Mouse (Mus musculus) thymus, adult 2 months (tissue): ENCODE measurements at regions not wholly inside any gene's neighbourhood (a gene's known extent, or its start where the extent isn't known, plus 50 kb on each side); places are given as distances from the start of the nearest gene placed in this dataset.

Experiments
- CTCF ChIP-seq: fragments of 200-500 bp; IDR thresholded peaks from 2 replicates; pipeline ENCODE4 v1.5.1; 2012; ENCODE audit warnings: mild to moderate bottlenecking, control low read depth, low read length, moderate library complexity, borderline replicate concordance; ENCODE audit not compliant: control insufficient read depth, poor library complexity, insufficient read depth; ENCODE audit errors: extremely low read depth
- POLR2A ChIP-seq: fragments of 200-500 bp; IDR thresholded peaks from 2 replicates; pipeline ENCODE4 v1.6.1; 2012; ENCODE audit warnings: mild to moderate bottlenecking, low read length, control low read depth, moderate library complexity; ENCODE audit not compliant: control insufficient read depth, poor library complexity, insufficient read depth; ENCODE audit errors: extremely low read depth

DNA sequence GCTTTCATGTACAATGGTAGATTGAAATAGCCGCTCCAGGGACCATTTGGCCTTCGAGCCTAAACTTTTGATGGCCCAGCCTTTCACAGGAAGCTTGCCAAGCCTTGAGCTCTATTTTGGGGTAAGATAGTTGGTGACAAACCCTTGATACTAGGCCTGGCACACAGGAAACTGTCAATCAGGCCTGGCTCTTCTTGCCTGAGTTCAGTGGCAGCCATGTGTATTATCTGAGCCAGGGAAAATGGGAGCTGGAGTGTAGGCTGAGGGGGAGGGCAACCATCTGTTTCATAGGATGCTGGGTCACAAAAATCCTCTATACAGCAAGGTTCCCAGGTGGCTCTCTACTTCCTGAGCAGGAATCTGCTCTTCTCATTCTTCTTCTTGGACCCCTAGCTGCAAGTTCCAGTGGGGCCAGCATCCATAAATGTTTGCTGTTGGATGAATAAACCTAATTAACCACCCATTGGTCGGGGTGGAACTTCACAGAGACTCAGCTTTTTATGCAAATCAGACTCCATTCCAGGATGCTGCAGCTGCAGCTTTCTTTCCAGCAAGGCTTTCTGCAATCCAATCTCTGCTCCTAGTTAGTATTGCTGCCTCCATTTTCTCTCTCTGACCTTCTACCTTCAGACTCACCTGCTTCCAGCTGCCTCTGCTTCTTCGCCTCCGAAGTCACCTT lies 117.1 kb upstream of the Smim23 start:
- no peak for TF ChIP-seq CTCF
- no peak for TF ChIP-seq POLR2A
